Mouse (Mus musculus) thymus, postnatal 0 days (tissue): ENCODE measurements around the gene Tshz2. TPM values are rescaled to one million over a fixed set of nuclear protein-coding genes. Genes with fewer than 3 reads are reported as not detected.
"Not testable (repeated sequence)": the region's sequence is repeated elsewhere in the genome, so short reads cannot be mapped to it uniquely, and the experiment has no call there.

Experiments used
- DNase-seq: peaks from one replicate; pipeline ENCODE4 v3.0.0-alpha.2; 2015; ENCODE audit warnings: low spot score
- polyA plus RNA-seq: library from polyadenylated mRNA; unstranded; fragments of >200 nt; fragmentation: Nextera tagmentation; extraction: Ambion mirVana; gene quantifications from 2 replicates; pipeline ENCODE4 v1.2.1, GENCODE M21; 2015

The Tshz2 gene
- polyA plus RNA-seq, result 1.1 and 1.7 TPM in 2 replicates

GRCm38 (mm10) chr2:169632338-169633151 lies at the start of gene Tshz2:
Gene Tshz2, plus strand, starts transcription at chr2:169633013.
- no peak for DNase-seq

- DNase-seq, result no peak
Measured at GRCm38 (mm10) chr2:169583476-169583875, 49.3 kb upstream of the Tshz2 start.

- no peak for DNase-seq
Measured at GRCm38 (mm10) chr2:169584745-169585456, 47.9 kb upstream of the Tshz2 start.

GRCm38 (mm10) chr2:169585631-169586285 lies 47.1 kb upstream of the Tshz2 start:
- DNase-seq, result no peak

- DNase-seq, result no peak
Measured at GRCm38 (mm10) chr2:169586688-169587087, 46.1 kb upstream of the Tshz2 start.

GRCm38 (mm10) chr2:169587645-169588044 lies 45.2 kb upstream of the Tshz2 start, which contains the start of gene Gm11011:
Gene Gm11011, minus strand, starts transcription at chr2:169587745.
- DNase-seq, result not testable (repeated sequence)

GRCm38 (mm10) chr2:169589697-169590096 lies 43.1 kb upstream of the Tshz2 start:
- no peak for DNase-seq

- DNase-seq, result no peak
Measured at GRCm38 (mm10) chr2:169590412-169590811, 42.4 kb upstream of the Tshz2 start.

- no peak for DNase-seq
Measured at GRCm38 (mm10) chr2:169593742-169594141, 39.1 kb upstream of the Tshz2 start.

GRCm38 (mm10) chr2:169597357-169597756 lies 35.5 kb upstream of the Tshz2 start:
- no peak for DNase-seq

GRCm38 (mm10) chr2:169597971-169598370 lies 34.8 kb upstream of the Tshz2 start:
- DNase-seq, result no peak

- no peak for DNase-seq
Measured at GRCm38 (mm10) chr2:169599591-169599990, 33.2 kb upstream of the Tshz2 start.

GRCm38 (mm10) chr2:169600163-169600562 lies 32.6 kb upstream of the Tshz2 start:
- DNase-seq, result no peak

- no peak for DNase-seq
Measured at GRCm38 (mm10) chr2:169606901-169607678, 25.7 kb upstream of the Tshz2 start.

GRCm38 (mm10) chr2:169607787-169608186 lies 25.0 kb upstream of the Tshz2 start:
- no peak for DNase-seq

GRCm38 (mm10) chr2:169609956-169610355 lies 22.9 kb upstream of the Tshz2 start:
- no peak for DNase-seq

- DNase-seq, result no peak
Measured at GRCm38 (mm10) chr2:169610882-169611281, 21.9 kb upstream of the Tshz2 start.

- DNase-seq, result no peak
Measured at GRCm38 (mm10) chr2:169611557-169611956, 21.3 kb upstream of the Tshz2 start.

- no peak for DNase-seq
Measured at GRCm38 (mm10) chr2:169614683-169615082, 18.1 kb upstream of the Tshz2 start.

- no peak for DNase-seq
Measured at GRCm38 (mm10) chr2:169615998-169616397, 16.8 kb upstream of the Tshz2 start.

- DNase-seq, result no peak
Measured at GRCm38 (mm10) chr2:169621201-169621710, 11.6 kb upstream of the Tshz2 start.
